In the genomic region with DNA sequence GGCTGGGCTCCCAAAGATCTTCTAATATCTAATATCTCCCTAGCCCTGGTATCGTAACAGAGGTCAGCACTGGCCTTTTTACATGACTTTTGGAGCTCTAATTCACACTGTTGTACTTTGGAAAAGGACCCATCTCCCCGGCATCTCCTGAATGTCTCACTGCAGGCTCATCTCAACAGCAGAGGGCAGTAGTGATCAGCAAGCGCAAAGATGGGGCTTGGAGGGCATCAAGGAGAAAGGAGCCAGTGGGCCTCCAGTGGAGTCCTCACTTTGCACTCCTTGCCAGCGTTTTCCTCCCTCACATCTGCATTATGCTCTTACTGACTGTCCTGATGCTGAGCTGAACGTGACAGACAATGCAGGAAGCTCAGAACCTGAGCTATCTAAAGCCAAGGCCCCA, we compare ENCODE assay signal across 10 mouse cellular contexts. TPM values are rescaled to one million over a fixed set of nuclear protein-coding genes. Genes with fewer than 3 reads are reported as not detected.
DNase-seq lines count a peak whose midpoint lies in the region; ATAC-seq and TF ChIP-seq lines count a peak whose summit lies in the region.
"Had no signal": no experiment of that assay in that cellular context is flagged by ENCODE, and none has a peak within 500 bp of the region (broad histone marks: within the 10 kb centered on the region; RNA-seq: fewer than 3 reads in every experiment).

No protein-coding gene starts in this region.

- H3K4me2 ChIP-seq in forebrain, postnatal 0 days (ENCODE audit: low read depth) = no peak overlapping the region
- H3K4me2 ChIP-seq in forebrain, embryonic 15.5 days (replicated peaks) = no peak overlapping the region
- H3K4me2 ChIP-seq in liver, embryonic 12.5 days = no peak overlapping the region
- no peak overlapping the region for H3K4me2 ChIP-seq in lung, embryonic 16.5 days (ENCODE audit: low read depth, low read length)
- H3K4me2 ChIP-seq: heart, embryonic 13.5 days; lung, embryonic 15.5 days had no signal

- ATAC-seq in forebrain, postnatal 0 days = no peak; the same call in 1 of the 2 replicates
- ATAC-seq in forebrain, embryonic 15.5 days (replicated peaks) = no peak
- ATAC-seq in liver, embryonic 12.5 days = no peak
- ATAC-seq in lung, embryonic 16.5 days (ENCODE audit: low read depth) = 0 out of 2 replicates have a peak, but pooled peaks have one; percentile 15
- no peak for ATAC-seq in erythroid progenitor cell, adult 5-6 weeks (replicated peaks; ENCODE audit: low FRiP score, poor library complexity, severe bottlenecking)

- peak; percentile 50 for DNase-seq in forebrain, postnatal 0 days
- DNase-seq in liver (peak; percentile 49), ZHBTc4 (ENCODE audit: low read depth, low spot score) (peak; percentile 46)
- no peak for DNase-seq in gastrocnemius, postnatal 36 days

- 0 out of 2 replicates have a peak, but pooled peaks cover 3% of the 10 kb centered on the region for H3K4me1 ChIP-seq in forebrain, postnatal 0 days (ENCODE audit: insufficient read depth)
- H3K4me1 ChIP-seq in forebrain, embryonic 15.5 days = peaks cover 5% of the 10 kb centered on the region
- no peaks in the 10 kb centered on the region for H3K4me1 ChIP-seq in liver, embryonic 12.5 days
- no peaks in the 10 kb centered on the region for H3K4me1 ChIP-seq in lung, embryonic 16.5 days (replicated peaks; ENCODE audit: control insufficient read depth, insufficient read depth, low read length)
- H3K4me1 ChIP-seq: lung, embryonic 15.5 days had no signal

- H3K9me3 ChIP-seq in forebrain, postnatal 0 days (ENCODE audit: low read length) = no peaks in the 10 kb centered on the region
- H3K9me3 ChIP-seq in forebrain, embryonic 15.5 days = no peaks in the 10 kb centered on the region
- no peaks in the 10 kb centered on the region for H3K9me3 ChIP-seq in liver, embryonic 12.5 days (replicated peaks)
- H3K9me3 ChIP-seq in lung, embryonic 16.5 days (ENCODE audit: control insufficient read depth, low read length) = no peaks in the 10 kb centered on the region
- H3K9me3 ChIP-seq: heart, embryonic 13.5 days; lung, embryonic 15.5 days had no signal

- H3K27me3 ChIP-seq in forebrain, postnatal 0 days (ENCODE audit: insufficient read depth, low read length) = no peaks in the 10 kb centered on the region
- H3K27me3 ChIP-seq in forebrain, embryonic 15.5 days = no peaks in the 10 kb centered on the region; the same call in 1 of the 2 replicates
- peaks cover 4% of the 10 kb centered on the region; the same call in 1 of the 2 replicates for H3K27me3 ChIP-seq in liver, embryonic 12.5 days (replicated peaks)
- H3K27me3 ChIP-seq in lung, embryonic 16.5 days (ENCODE audit: control insufficient read depth, insufficient read depth, low read depth, low read length) = no peaks in the 10 kb centered on the region
- H3K27me3 ChIP-seq: heart, embryonic 13.5 days; lung, embryonic 15.5 days had no signal

- TF ChIP-seq CTCF in forebrain, postnatal 0 days (IDR thresholded peaks at IDR 0.05; ENCODE audit: low read depth) = peak; percentile 75

- H3K27ac ChIP-seq in forebrain, postnatal 0 days (ENCODE audit: low read depth, low read length) = no peak overlapping the region
- no peak overlapping the region for H3K27ac ChIP-seq in forebrain, embryonic 15.5 days (replicated peaks)
- H3K27ac ChIP-seq in liver, embryonic 12.5 days = no peak overlapping the region
- H3K27ac ChIP-seq in lung, embryonic 16.5 days (ENCODE audit: low read length) = no peak overlapping the region
- H3K27ac ChIP-seq: heart, embryonic 13.5 days; lung, embryonic 15.5 days had no signal

- intact Hi-C loops in gastrocnemius, postnatal 36 days (cut with DNase I) = loop anchor here (10.0 kb wide), 1 partner anchor 92 kb away; no protein-coding TSS in a partner anchor

- no peak overlapping the region for H3K9ac ChIP-seq in forebrain, postnatal 0 days
- no peak overlapping the region for H3K9ac ChIP-seq in forebrain, embryonic 15.5 days (replicated peaks)
- H3K9ac ChIP-seq in liver, embryonic 12.5 days = no peak overlapping the region
- H3K9ac ChIP-seq in lung, embryonic 16.5 days (ENCODE audit: low read length) = no peak overlapping the region
- H3K9ac ChIP-seq: heart, embryonic 13.5 days; lung, embryonic 15.5 days had no signal

- 39% methylated on average over 5 of the region's 5 CpGs for WGBS in forebrain, postnatal 0 days
- 40% methylated on average over 5 of the region's 5 CpGs for WGBS in forebrain, embryonic 15.5 days
- WGBS in liver, embryonic 12.5 days (ENCODE audit: insufficient replicate concordance) = 23% methylated on average over 5 of the region's 5 CpGs
- WGBS in lung, embryonic 16.5 days = 53% methylated on average over 5 of the region's 5 CpGs

- H3K4me3 ChIP-seq in forebrain, postnatal 0 days (ENCODE audit: low read depth, low read length) = no peak overlapping the region
- H3K4me3 ChIP-seq in forebrain, embryonic 15.5 days = no peak overlapping the region
- H3K4me3 ChIP-seq in liver, embryonic 12.5 days = no peak overlapping the region
- no peak overlapping the region for H3K4me3 ChIP-seq in lung, embryonic 16.5 days (ENCODE audit: low read length)
- H3K4me3 ChIP-seq: heart, embryonic 13.5 days; lung, embryonic 15.5 days had no signal

- 0 out of 2 replicates have a peak, but pooled peaks cover 4% of the 10 kb centered on the region for H3K36me3 ChIP-seq in forebrain, postnatal 0 days (ENCODE audit: insufficient read depth)
- 0 out of 2 replicates have a peak, but pooled peaks cover 3% of the 10 kb centered on the region for H3K36me3 ChIP-seq in forebrain, embryonic 15.5 days
- H3K36me3 ChIP-seq in liver, embryonic 12.5 days = peaks cover 14% of the 10 kb centered on the region
- peaks cover 6% of the 10 kb centered on the region; the same call in 1 of the 2 replicates for H3K36me3 ChIP-seq in lung, embryonic 16.5 days (ENCODE audit: control insufficient read depth, insufficient read depth, low read length)

RNA-seq across cellular contexts. Expression of gene Rbp1, which starts 19.9 kb away (rescaled TPM):
- total RNA-seq in forebrain, postnatal 0 days (2014; rRNA removed) = 12.4 and 12.9 TPM in 2 replicates
- 32.1 and 41.6 TPM in 2 replicates for polyA plus RNA-seq in forebrain, postnatal 0 days (2015; fragmentation: Nextera tagmentation; extraction: Ambion mirVana)
- polyA plus RNA-seq in forebrain, embryonic 15.5 days (2015; fragmentation: Nextera tagmentation; extraction: Ambion mirVana) = 42.7 and 49.4 TPM in 2 replicates
- polyA plus RNA-seq in liver, embryonic 12.5 days (2016; fragmentation: Nextera tagmentation; extraction: Ambion mirVana) = 36.1 and 37.0 TPM in 2 replicates
- 96.5 and 102 TPM in 2 replicates for polyA plus RNA-seq in lung, embryonic 16.5 days (2015; fragmentation: Nextera tagmentation; extraction: Ambion mirVana)
- total RNA-seq in erythroid progenitor cell, adult 5-6 weeks (2015; ENCODE audit: low replicate concordance) = 2.9 TPM in 1 of 2 replicates, not detected in the other
- total RNA-seq in erythroid progenitor cell, adult 5-6 weeks (2017; ENCODE audit: low replicate concordance) = 1.2 and 2.0 TPM in 2 replicates
- total RNA-seq in gastrocnemius, postnatal 36 days (2021) = 1 to 10 TPM; 1.2 to 1.5 TPM

RNA-seq across cellular contexts. Expression of gene Rbp2, which starts 43.3 kb away (rescaled TPM):
- 0.76 TPM in 1 of 2 replicates, not detected in the other for total RNA-seq in forebrain, postnatal 0 days (2014; rRNA removed)
- polyA plus RNA-seq in forebrain, postnatal 0 days (2015; fragmentation: Nextera tagmentation; extraction: Ambion mirVana) = 0.48 and 0.67 TPM in 2 replicates
- polyA plus RNA-seq in forebrain, embryonic 15.5 days (2015; fragmentation: Nextera tagmentation; extraction: Ambion mirVana) = 0.53 TPM in 1 of 2 replicates, not detected in the other
- 2.2 and 2.7 TPM in 2 replicates for polyA plus RNA-seq in liver, embryonic 12.5 days (2016; fragmentation: Nextera tagmentation; extraction: Ambion mirVana)
- polyA plus RNA-seq in lung, embryonic 16.5 days (2015; fragmentation: Nextera tagmentation; extraction: Ambion mirVana) = 1.5 and 2.2 TPM in 2 replicates
- not detected in 2 replicates for total RNA-seq in erythroid progenitor cell, adult 5-6 weeks (2015; ENCODE audit: low replicate concordance)
- total RNA-seq in erythroid progenitor cell, adult 5-6 weeks (2017; ENCODE audit: low replicate concordance) = not detected in 2 replicates
- total RNA-seq in gastrocnemius, postnatal 36 days (2021) = not detected
- polyA plus RNA-seq: heart, embryonic 13.5 days had no signal

Comparison
In these comparisons a context has a peak if more than half of its experiments do, and no peak if none do; other contexts are left out.
1. DNase-seq: peak in forebrain, postnatal 0 days (single experiment), liver (single experiment) and ZHBTc4 (single experiment); none in gastrocnemius, postnatal 36 days (0 of 2).